Mouse (Mus musculus): Measurements from ENCODE around the gene Snrpd3. TPM values are rescaled to one million over a fixed set of nuclear protein-coding genes. Genes with fewer than 3 reads are reported as not detected.

Gene Snrpd3
- total RNA-seq, 2 experiments from 2014 or later, result 96.2 to 103 TPM

Other genes starting within 250 kb of the Snrpd3 start
- 10 to 100 TPM in 1 of 2 experiments, 1 to 10 TPM in 1; 7.9 to 22.1 TPM for gene Adora2a, start 200.7 kb upstream of the Snrpd3 start, total RNA-seq (2021)
- under 1 TPM; 0.32 to 0.51 TPM for gene Upb1, start 116.4 kb upstream of the Snrpd3 start, total RNA-seq (2021)
- gene Gucd1, start 421 bp downstream of the Snrpd3 start, total RNA-seq (2021), result 10 to 100 TPM; 21.6 to 22.0 TPM
- gene Lrrc75b, start 42.8 kb downstream of the Snrpd3 start, total RNA-seq (2021), result 10 to 100 TPM; 21.3 to 27.5 TPM
- gene Ggt1, start 44.1 kb downstream of the Snrpd3 start, total RNA-seq (2021), result 1 to 10 TPM; 1.5 to 4.1 TPM
- gene Ggt5, start 71.8 kb downstream of the Snrpd3 start, total RNA-seq (2021), result 1 to 10 TPM; 2.6 to 3.3 TPM
- 1 to 10 TPM; 3.5 to 3.8 TPM for gene Susd2, start 126.5 kb downstream of the Snrpd3 start, total RNA-seq (2021)
- 10 to 100 TPM; 83.7 to 84.3 TPM for gene Cabin1, start 246.8 kb downstream of the Snrpd3 start, total RNA-seq (2021)